Mouse (Mus musculus): ENCODE measurements around the gene Itga6. TPM values are rescaled to one million over a fixed set of nuclear protein-coding genes. Genes with fewer than 3 reads are reported as not detected.

The Itga6 gene
- polyA plus RNA-seq, 1 experiment from 2014 or later: 61.8 TPM

- 68% methylated on average over 2 of the region's 2 CpGs for WGBS
- ATAC-seq (ENCODE audit: insufficient read depth, low FRiP score, low read depth): no peak
- Histone ChIP-seq H3K4me1 (peaks cover 10% of the 10 kb centered on the region; the same call in 1 of the 2 replicates), H3K36me3 (no peaks in the 10 kb centered on the region), H3K4me2 (no peak overlapping the region), H3K27me3 (replicated peaks) (no peaks in the 10 kb centered on the region), H3K4me3 (replicated peaks) (no peak overlapping the region), H3K9me3 (no peaks in the 10 kb centered on the region), H3K27ac (no peak overlapping the region; the same call in 1 of the 2 replicates), H3K9ac (no peak overlapping the region)
Measured at GRCm38 (mm10) chr2:71751863-71752262, 6.4 kb downstream of the Itga6 start.

DNA sequence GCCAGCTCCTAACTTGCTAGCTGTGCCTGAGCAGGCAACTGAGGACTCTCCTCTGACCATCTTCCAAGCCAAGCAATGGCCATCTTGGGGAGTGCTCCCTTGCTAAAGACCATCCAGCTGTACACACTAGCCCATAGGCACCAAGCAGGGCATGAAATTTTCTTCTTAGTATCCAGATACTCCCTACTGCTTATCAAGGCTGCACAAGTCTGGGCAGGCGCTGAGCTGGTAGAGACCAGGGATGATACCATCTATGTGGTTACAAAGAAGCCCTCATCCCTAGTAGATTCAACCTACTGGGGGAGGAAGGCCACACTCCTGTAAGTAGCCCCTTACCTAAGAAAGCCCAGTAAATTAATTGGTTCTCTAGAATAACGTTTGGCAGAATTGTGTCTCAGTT lies 7.0 kb downstream of the Itga6 start:
- WGBS: 74% methylated on average over 2 of the region's 2 CpGs
- H3K4me1 ChIP-seq: peaks cover 14% of the 10 kb centered on the region
- no peak overlapping the region for H3K4me2 ChIP-seq
- H3K9me3 ChIP-seq: no peaks in the 10 kb centered on the region
- H3K27ac ChIP-seq: no peak overlapping the region
- no peak overlapping the region for H3K4me3 ChIP-seq (replicated peaks)
- no peak overlapping the region for H3K9ac ChIP-seq
- no peaks in the 10 kb centered on the region for H3K27me3 ChIP-seq (replicated peaks)
- no peak for ATAC-seq (ENCODE audit: insufficient read depth, low FRiP score, low read depth)
- no peaks in the 10 kb centered on the region for H3K36me3 ChIP-seq

DNA sequence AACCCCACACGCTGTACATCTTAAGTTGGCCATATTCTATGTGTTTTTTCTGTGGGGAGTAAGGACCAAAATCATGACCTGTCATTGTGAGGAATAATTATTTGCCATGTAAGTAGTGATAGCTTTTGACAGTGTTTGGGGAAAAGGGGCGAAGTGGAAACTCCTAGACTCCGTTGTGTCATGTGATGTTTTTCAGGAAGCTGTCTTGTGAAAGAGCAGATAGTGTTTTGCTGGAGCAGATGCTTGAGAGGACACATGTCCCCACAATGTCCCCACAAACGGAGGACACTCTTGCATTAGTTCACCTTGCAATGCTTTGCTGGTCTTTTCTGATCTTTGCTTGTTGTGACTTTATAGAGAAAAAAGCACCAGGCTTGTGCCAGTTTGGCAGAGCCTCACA lies 7.7 kb downstream of the Itga6 start:
- Histone ChIP-seq H3K36me3 (no peaks in the 10 kb centered on the region), H3K4me3 (replicated peaks) (no peak overlapping the region), H3K27me3 (replicated peaks) (no peaks in the 10 kb centered on the region), H3K4me2 (no peak overlapping the region), H3K4me1 (peaks cover 14% of the 10 kb centered on the region), H3K27ac (no peak overlapping the region), H3K9me3 (no peaks in the 10 kb centered on the region), H3K9ac (no peak overlapping the region)
- 72% methylated on average over 4 of the region's 4 CpGs for WGBS
- ATAC-seq (ENCODE audit: insufficient read depth, low FRiP score, low read depth): no peak

DNA sequence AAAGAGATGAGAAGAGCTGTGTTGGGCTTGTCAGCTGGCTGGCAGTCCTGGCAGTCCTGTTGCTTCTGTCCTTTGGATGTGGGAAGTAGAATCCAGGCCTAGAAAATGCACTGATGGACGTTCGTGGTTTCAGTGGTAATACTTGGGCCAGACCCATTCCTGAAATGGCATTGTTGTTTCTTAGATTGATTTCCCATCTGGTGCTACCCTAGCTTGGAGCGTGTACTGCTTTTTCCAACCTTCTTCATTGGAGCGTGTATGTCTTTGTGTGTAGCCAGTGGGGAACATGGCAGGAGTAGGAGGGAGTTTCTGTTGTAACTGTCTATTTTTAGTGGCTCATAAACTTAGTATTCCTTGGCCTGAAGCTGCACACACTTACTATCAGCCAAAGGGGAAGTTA lies 10.3 kb downstream of the Itga6 start:
- WGBS: 85% methylated on average over 4 of the region's 4 CpGs
- no peaks in the 10 kb centered on the region for H3K27me3 ChIP-seq (replicated peaks)
- ATAC-seq (ENCODE audit: insufficient read depth, low FRiP score, low read depth): no peak
- H3K4me3 ChIP-seq (replicated peaks): no peak overlapping the region
- H3K9me3 ChIP-seq: no peaks in the 10 kb centered on the region
- no peak overlapping the region for H3K9ac ChIP-seq
- no peak overlapping the region for H3K27ac ChIP-seq
- H3K4me1 ChIP-seq: peaks cover 15% of the 10 kb centered on the region
- H3K4me2 ChIP-seq: no peak overlapping the region
- H3K36me3 ChIP-seq: no peaks in the 10 kb centered on the region

GRCm38 (mm10) chr2:71757098-71757497 lies 11.7 kb downstream of the Itga6 start:
- Histone ChIP-seq H3K4me1 (peaks cover 13% of the 10 kb centered on the region), H3K36me3 (no peaks in the 10 kb centered on the region), H3K27me3 (replicated peaks) (no peaks in the 10 kb centered on the region), H3K4me2 (no peak overlapping the region), H3K4me3 (replicated peaks) (no peak overlapping the region), H3K27ac (no peak overlapping the region), H3K9me3 (no peaks in the 10 kb centered on the region), H3K9ac (no peak overlapping the region)
- no peak for ATAC-seq (ENCODE audit: insufficient read depth, low FRiP score, low read depth)
- 44% methylated on average over 5 of the region's 5 CpGs for WGBS

DNA sequence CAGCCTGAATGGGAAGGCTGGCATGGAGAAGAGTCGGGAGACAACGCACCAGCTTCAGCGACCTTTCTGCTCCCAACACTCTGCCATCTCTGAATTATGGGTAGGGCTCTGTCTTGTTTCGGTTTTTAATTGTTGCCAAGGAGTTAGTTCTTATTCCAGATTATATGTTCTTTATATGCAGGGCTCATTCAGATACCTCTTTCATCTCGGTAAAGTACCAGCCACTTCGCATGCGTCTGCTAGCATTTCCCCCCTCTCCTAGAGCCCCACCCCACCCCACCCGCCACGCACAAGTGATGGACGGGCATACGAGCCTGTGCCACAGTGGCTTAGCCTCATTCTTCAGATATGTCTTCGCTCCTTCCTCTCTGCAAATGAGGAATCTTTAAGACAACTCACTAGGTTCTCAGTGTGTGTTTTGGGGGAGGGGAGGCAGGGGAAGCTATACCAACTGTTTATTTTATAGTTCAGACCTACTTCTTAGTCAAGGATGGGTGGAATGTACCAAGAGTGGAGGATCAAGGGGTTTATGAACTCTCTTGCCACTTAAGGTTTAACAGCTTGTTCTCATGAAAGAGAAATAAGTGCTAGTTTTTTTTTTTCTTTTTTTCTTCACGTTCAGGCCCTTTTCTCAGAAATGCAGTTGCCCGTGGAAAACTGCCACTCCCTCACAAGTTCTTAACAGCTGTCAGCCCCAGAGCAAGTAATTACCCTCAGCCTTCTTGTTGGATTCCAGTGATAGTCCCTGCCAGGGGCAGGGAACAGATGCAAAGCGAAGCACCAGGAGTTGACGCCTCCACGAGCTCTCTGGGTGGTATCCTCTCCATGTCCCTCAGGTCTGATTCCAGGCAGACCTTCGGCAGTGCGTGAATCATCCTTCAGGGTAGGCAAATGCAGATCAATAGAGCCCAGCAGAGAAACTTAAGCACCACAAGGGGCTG lies 13.4 kb downstream of the Itga6 start:
- Histone ChIP-seq H3K9me3 (no peaks in the 10 kb centered on the region), H3K27me3 (replicated peaks) (no peaks in the 10 kb centered on the region), H3K9ac (no peak overlapping the region), H3K4me2 (no peak overlapping the region), H3K4me1 (peaks cover 13% of the 10 kb centered on the region), H3K27ac (no peak overlapping the region), H3K4me3 (replicated peaks) (no peak overlapping the region), H3K36me3 (no peaks in the 10 kb centered on the region)
- no peak for ATAC-seq (ENCODE audit: insufficient read depth, low FRiP score, low read depth)
- 32% methylated on average over 19 of the region's 19 CpGs for WGBS

DNA sequence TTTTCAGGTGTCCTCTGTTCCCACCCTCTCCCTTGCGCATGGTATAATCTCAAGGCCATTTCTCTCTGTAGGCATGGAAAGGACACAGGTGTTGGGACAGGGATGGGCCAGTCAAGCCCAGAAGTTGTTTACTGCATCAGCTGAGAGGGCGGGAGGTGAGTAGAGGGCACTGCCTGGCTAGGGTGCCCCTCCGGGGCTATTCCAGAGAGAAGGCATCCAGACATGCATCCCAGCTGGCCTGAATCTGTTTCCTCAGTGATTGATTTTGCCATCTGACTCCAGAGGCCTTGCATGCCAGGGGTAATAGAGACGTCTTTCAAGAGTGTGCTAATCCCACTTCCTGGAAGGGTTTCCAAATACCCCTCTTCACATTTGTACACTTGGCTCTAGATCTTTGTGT lies 14.7 kb downstream of the Itga6 start:
- Histone ChIP-seq H3K36me3 (no peaks in the 10 kb centered on the region), H3K27ac (no peak overlapping the region), H3K9ac (no peak overlapping the region), H3K4me2 (no peak overlapping the region), H3K27me3 (replicated peaks) (no peaks in the 10 kb centered on the region), H3K4me3 (replicated peaks) (no peak overlapping the region), H3K4me1 (peaks cover 13% of the 10 kb centered on the region), H3K9me3 (no peaks in the 10 kb centered on the region)
- no peak for ATAC-seq (ENCODE audit: insufficient read depth, low FRiP score, low read depth)
- 70% methylated on average over 4 of the region's 4 CpGs for WGBS

- H3K27me3 ChIP-seq (replicated peaks): no peaks in the 10 kb centered on the region
- no peaks in the 10 kb centered on the region for H3K36me3 ChIP-seq
- 94% methylated on average over 9 of the region's 9 CpGs for WGBS
- H3K4me1 ChIP-seq: peaks cover 13% of the 10 kb centered on the region
- H3K9me3 ChIP-seq: no peaks in the 10 kb centered on the region
- no peak overlapping the region for H3K4me2 ChIP-seq
- no peak overlapping the region for H3K4me3 ChIP-seq (replicated peaks)
- ATAC-seq (ENCODE audit: insufficient read depth, low FRiP score, low read depth): no peak
- no peak overlapping the region for H3K9ac ChIP-seq
- H3K27ac ChIP-seq: no peak overlapping the region
Measured at GRCm38 (mm10) chr2:71761081-71761480, 15.7 kb downstream of the Itga6 start.

DNA sequence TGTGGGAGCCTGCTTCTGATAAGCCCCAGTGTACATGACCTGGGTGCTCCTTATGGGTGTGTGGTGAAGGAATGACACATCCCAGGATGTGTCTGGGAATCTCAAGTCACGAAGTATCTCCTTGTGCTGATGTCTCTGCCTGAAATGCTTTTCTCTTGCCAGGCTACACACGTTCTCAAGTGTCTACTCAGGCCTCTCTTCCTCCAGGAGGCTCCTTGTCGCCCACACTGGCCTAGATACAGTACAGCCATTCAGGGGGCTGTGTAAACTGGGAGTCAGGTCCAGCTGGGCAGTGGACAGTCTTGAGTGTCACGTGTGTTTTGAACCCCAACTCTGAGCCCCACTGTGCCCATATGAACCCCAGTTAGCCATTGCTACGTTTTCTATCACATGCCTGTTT lies 19.1 kb downstream of the Itga6 start:
- no peaks in the 10 kb centered on the region for H3K9me3 ChIP-seq
- no peaks in the 10 kb centered on the region for H3K27me3 ChIP-seq (replicated peaks)
- H3K4me1 ChIP-seq: peaks cover under 1% of the 10 kb centered on the region; the same call in 1 of the 2 replicates
- ATAC-seq (ENCODE audit: insufficient read depth, low FRiP score, low read depth): no peak
- H3K27ac ChIP-seq: no peak overlapping the region
- no peak overlapping the region for H3K4me3 ChIP-seq (replicated peaks)
- 69% methylated on average over 5 of the region's 5 CpGs for WGBS
- no peak overlapping the region for H3K9ac ChIP-seq
- no peak overlapping the region for H3K4me2 ChIP-seq
- no peaks in the 10 kb centered on the region for H3K36me3 ChIP-seq

DNA sequence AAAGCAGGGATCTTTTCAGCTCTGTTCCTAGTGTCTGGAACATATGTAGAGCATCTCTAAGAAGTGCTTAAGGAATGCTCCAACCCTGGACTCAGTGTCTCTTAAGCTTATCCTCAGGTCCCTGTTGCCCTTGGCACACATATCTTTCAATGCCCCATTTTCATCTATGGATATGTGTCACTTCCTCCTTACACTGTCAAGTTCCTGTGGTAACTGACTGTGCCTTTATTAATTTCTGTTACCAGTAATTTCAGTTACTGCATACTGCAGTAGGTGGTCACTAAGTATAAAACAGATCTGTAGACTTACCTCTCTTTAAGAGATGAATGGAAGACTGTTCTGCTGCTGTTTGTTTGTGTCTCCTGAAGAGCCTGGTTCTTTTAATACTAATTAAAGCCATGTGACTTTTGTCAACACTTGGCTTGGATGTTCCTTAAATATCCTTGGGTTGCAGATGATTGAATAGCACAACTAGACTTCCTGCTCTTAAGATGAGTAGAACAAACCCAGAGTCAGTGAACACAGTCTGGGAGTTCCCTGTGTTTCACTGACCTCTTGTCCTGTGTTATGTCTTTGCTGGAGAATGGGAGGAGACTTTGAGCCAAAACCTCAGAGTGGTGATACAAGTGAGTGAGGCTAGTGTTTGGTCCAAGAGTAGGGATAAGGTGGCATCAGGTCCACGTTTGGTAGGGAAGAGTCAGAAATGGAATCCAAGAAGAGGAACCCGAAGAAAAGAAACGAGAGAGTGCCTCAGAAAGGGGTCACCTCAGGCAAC lies 19.7 kb downstream of the Itga6 start:
- no peaks in the 10 kb centered on the region for H3K9me3 ChIP-seq
- H3K4me1 ChIP-seq: no peaks in the 10 kb centered on the region
- H3K9ac ChIP-seq: no peak overlapping the region
- no peak overlapping the region for H3K4me2 ChIP-seq
- ATAC-seq (ENCODE audit: insufficient read depth, low FRiP score, low read depth): no peak
- H3K27me3 ChIP-seq (replicated peaks): no peaks in the 10 kb centered on the region
- H3K4me3 ChIP-seq (replicated peaks): no peak overlapping the region
- WGBS: 71% methylated on average over 3 of the region's 3 CpGs
- no peaks in the 10 kb centered on the region for H3K36me3 ChIP-seq
- H3K27ac ChIP-seq: no peak overlapping the region

- Histone ChIP-seq H3K4me2 (no peak overlapping the region), H3K9ac (no peak overlapping the region), H3K36me3 (no peaks in the 10 kb centered on the region), H3K4me1 (no peaks in the 10 kb centered on the region), H3K4me3 (replicated peaks) (no peak overlapping the region), H3K27ac (no peak overlapping the region), H3K9me3 (no peaks in the 10 kb centered on the region), H3K27me3 (replicated peaks) (no peaks in the 10 kb centered on the region)
- WGBS: 83% methylated on average over 5 of the region's 5 CpGs
- no peak for ATAC-seq (ENCODE audit: insufficient read depth, low FRiP score, low read depth)
Measured at GRCm38 (mm10) chr2:71766007-71766406, 20.6 kb downstream of the Itga6 start.

GRCm38 (mm10) chr2:71767019-71767610 lies 21.7 kb downstream of the Itga6 start:
- Histone ChIP-seq H3K27me3 (replicated peaks) (no peaks in the 10 kb centered on the region), H3K36me3 (no peaks in the 10 kb centered on the region), H3K9me3 (no peaks in the 10 kb centered on the region), H3K27ac (no peak overlapping the region), H3K4me3 (replicated peaks) (no peak overlapping the region), H3K9ac (no peak overlapping the region), H3K4me1 (no peaks in the 10 kb centered on the region), H3K4me2 (no peak overlapping the region)
- no peak for ATAC-seq (ENCODE audit: insufficient read depth, low FRiP score, low read depth)
- WGBS: 77% methylated on average over 6 of the region's 6 CpGs
